Mouse (Mus musculus): Measurements from ENCODE around the gene Slc6a21. TPM values are rescaled to one million over a fixed set of nuclear protein-coding genes. Genes with fewer than 3 reads are reported as not detected.
"Not testable (repeated sequence)": the region's sequence is repeated elsewhere in the genome, so short reads cannot be mapped to it uniquely, and the experiment has no call there.

Gene Slc6a21
- total RNA-seq, 2 experiments from 2014 or later: not detected

DNA sequence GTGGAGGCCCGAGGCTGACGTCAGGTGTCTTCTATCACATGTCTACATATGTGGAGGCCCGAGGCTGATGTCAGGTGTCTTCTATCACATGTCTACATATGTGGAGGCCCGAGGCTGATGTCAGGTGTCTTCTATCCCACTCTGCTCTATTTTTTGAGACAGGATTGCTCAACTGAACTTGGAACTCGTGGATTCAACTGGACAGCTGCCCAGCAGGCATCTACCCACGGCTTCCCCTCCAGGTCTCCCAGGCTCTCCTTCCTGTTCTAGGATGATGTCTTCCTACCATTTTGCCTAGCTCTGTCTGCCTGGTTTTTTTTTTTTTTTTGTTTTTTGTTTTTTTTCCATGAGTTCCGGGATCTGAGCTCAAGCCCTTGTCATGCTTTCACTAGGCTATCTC, 21.5 kb upstream of the Slc6a21 start:
- not testable (repeated sequence) for DNase-seq (ENCODE audit: low spot score in 2 of 2)

DNA sequence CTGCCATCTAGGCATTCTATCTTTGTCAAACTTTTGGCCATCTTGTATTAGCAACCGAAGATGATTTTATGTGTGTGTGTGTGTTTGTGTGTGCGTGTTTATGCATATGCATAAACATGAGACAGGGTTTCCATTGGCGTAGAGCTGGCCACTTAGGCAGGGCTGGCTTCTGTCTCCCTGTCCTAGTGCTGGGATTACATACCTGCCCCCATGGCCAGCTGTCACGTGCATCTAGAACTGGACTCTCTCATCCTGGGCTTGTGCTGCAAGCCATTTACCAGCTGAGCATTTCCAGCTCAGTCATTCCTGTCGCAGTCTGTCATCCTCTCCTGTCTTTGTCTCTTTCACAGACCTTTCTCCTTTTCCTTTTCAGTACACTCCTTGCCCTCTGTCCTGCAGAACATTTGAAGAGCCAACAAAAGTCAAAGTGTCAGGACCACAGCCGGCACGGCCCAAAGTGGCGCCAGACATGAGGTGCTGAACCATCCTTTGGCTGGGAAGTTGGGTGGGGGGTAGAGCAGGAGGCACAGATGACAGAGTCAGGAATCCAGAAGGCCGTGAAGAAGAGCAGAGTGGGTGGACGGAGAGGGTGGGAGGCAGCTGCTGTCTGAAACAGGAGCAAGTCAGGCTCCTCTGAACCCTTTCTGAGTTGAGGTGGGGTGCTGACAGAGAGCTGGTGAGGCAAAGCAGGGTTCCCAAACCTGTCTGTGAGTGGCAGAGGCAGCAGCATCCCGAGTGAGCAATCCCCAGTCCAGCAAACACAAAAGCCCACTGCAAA, 20.1 kb upstream of the Slc6a21 start:
- peak; percentile 55 to 68 for DNase-seq (ENCODE audit: low spot score in 2 of 2)

DNA sequence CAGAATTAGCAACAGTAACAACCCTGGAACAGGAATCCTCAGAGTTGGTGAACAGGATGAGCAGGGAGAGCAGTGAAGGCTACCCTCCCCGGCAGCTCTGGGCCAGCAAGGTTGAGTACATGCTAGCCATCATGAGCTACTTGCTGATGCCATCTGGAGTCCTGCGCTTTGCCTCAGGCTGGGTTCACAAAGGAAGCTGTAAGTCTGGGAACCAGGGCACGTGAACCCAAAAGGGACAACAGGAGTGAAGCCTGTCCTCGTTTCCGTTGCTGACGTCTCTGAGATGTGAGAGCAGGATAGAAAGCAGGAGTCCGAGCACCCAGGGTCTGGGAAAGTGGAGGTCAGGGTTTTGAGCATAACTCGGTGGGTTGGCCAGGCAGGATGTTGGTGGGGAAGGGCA, 18.0 kb upstream of the Slc6a21 start:
- DNase-seq (ENCODE audit: low spot score in 2 of 2): no peak

DNA sequence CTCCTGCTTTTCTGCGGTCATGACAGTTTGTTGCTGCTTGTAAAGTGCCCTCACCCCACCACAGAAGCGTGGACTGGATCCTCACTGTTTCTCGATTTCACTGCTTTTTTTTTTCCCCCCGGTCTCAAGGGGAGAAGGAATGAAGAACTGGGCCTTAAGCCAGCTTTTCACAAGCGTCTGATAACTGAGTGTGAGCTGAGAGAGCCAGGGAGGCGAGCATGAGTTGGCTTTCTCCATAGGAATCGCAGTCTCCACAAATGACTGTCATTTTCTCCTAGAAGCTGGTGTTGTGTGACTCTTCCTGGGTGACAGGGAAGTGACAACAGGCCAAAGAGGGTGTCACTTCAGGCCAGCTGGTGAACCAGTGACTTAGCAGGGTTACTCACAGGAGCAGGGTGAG, 15.0 kb upstream of the Slc6a21 start:
- no peak for DNase-seq (ENCODE audit: low spot score in 2 of 2)

DNA sequence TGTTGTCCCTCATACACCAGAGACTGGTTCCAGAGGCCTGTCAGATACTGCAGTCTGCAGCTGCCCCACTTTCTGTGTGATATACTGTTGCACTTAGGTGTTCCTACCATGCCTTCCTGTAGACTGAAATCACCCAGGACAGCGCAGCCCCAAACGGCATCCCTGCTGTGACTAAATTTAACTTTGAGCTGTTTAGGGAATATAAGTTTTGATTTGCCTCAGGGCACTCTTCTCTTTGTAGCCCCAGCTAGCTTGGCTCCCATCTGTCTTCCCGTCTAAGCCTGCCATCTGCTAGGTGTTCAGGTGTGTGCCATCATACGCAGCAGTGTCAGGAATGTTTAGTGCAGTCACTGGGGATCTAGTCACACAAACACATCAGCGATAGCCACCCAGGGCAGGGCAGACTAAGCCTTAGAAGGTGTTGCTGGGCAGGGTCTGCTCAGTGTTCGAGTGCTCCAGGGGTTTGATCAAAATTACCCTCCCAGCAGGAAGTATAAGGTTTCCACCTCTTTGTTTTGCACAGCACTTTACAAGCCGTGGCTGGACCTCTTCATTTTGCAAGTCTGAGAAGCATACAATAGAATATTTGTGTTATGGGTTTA, 14.2 kb upstream of the Slc6a21 start:
- DNase-seq (ENCODE audit: low spot score in 2 of 2): no peak

DNA sequence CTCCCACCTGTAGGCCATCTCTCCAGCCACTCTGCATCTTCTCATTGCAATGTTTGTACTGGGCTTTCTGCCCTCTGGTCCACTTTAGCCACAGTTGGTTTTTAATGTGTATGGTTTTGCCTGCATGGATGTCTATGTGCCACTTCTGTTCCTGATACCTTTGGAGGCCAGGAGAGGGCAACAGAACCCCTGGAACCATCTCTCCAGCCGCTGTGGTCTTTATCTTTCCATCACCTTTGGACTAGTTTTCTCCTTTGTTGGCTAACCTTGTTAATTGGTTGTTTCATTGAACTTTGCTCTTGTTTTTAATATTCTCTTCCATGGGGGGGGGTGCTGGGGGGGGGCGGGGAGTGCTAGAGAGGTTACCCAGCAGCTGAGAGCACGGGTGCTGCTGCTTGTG, 13.0 kb upstream of the Slc6a21 start:
- DNase-seq (ENCODE audit: low spot score in 2 of 2): no peak

DNA sequence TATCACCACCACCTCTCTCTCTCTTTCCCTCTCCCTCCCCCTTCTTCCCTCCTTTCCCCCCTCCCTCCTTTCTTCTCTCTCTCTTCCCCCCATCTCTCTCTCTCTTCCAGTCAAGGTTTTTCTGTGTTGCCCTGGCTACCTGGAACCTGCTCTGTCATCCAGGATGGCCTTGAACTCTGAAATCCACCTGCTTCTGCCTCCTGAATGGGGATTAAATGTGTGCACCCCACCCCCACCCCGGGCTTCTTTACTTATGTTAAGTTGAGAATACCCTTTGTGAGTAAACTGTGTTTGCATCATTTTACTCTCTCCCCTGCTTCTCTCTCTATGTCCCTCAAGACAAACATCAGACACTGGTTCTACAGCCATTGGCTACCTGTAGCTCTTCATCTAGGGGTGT, 11.8 kb upstream of the Slc6a21 start:
- no peak for DNase-seq (ENCODE audit: low spot score in 2 of 2)

DNA sequence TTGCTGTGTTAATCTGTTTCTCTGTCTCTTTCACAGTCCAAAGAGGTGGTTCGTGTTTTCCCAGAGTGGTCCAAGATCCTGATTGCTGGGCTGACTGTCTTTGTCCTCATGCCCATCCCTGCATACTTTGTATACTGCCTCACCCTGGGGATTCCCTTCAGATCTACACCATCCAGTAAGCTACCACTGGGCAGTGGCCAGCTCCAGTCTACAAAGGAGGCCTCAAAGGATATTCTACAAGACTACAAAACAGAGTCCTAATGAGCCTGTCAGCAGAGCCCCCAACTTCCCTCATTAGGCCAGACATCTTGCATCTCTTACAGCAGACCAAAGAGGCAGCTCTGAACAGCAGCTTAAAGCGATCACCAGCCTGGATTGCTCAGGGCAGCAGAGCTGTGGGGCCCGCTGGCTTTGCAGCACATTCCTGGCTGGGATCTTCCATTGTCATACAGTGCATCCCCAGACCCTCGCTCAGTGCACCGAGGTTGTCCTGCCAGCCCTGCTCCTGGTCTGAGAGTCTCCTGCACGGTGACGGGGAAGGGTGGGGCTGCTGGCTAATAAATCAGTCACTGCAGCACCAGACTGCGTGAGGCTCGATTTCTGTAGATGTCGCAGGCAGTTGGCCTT, 4.4 kb upstream of the Slc6a21 start:
- no peak for DNase-seq (ENCODE audit: low spot score in 2 of 2)

DNA sequence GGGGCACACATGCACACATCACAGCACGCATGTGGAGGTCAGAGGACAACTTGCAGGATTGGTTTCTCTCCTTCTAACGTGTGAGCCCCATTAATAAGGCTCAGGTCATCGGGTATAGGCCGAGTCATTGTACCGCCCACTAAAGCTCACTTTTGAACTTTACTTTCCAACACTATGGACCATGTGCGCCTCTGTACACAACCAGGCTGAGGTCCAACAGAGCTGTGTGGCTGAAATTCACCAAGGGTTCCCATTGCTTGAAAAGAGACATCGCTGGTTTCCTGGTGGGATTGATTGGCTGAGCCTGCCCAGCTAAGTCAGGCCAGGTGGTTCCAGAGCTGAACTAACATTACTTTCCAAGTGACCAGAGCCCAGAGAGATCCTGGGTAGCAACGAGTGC, 3.6 kb upstream of the Slc6a21 start:
- DNase-seq (ENCODE audit: low spot score in 2 of 2): no peak

DNA sequence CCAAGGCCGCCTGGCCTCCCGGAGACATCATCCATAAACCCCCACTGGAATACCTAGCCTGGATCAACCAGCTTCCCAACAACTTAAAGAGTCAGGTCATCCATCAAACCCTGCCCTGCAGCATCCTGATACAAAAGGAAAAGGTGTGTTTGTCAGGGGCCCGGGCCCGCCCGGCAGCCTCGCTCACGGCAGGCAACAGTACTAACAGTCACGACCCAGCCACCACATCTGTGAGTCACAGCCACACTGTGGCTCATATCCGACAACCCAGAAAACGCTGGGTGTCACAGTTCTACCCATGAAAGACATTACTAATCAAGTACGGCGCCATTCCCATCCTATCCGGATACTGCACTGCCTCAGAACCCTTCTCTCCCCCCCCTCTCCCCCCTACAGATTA, 9.2 kb downstream of the Slc6a21 start:
- DNase-seq (ENCODE audit: low spot score in 2 of 2): no peak

DNA sequence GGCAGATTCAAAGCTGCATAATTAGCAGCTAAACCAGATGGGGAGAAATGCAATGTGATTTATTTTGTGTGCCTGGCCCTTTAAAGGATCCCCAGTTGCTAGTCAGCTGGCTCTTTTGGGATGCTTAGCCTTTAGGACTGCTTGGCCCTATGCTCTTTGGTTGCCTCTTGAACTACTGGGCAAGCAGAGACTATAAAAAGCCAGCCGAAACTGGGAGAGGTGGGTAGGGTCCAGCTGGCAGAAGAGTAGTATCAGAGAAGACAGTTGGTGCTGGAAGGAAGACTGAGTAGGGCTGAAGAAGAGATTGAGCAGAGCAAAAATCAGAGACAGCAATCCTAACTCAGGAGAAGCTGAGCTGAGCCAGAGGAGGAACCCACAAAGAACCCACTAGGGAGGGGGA, 19.3 kb downstream of the Slc6a21 start:
- DNase-seq (ENCODE audit: low spot score in 2 of 2): no peak

DNA sequence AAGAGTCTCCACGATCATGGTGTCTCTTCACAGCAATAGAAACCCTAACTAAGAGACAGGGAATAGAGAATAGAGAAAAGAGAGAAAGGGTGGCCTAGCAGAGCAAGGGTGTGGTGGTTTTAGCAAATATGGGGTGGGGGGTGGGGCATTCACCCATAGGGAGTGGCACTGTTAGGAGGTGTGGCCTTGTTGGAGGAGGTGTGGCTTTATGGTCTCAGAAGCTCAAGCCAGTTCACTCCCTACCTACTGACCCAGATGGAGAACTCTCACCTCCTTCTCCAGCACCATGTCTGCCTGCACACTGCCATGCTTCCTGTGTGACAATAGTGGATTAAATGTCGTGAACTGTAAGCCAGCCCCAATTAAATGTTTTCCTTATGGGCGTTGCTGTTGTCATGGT, 20.2 kb downstream of the Slc6a21 start:
- DNase-seq (ENCODE audit: low spot score in 2 of 2): no peak

DNA sequence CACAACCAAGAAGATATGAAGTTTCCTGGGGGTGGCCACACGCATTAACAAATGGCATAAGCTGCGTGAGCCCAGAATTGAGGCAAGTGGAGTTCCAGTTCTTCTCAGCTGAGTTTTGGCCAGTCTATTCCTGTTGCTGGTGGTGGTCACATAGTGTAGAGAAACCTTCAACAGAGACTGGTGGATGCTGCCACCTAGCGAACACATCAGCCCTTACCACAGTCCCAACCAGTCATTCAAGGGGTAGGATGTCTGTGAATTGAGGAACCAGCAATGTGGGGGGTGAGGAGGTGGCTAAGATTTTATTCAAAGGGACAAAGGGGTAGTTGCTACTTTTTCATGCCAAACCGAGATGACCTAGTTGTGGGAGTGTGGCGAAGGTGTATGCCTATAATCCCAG, 22.4 kb downstream of the Slc6a21 start:
- peak; percentile 56 to 81 for DNase-seq (ENCODE audit: low spot score in 2 of 2)

DNA sequence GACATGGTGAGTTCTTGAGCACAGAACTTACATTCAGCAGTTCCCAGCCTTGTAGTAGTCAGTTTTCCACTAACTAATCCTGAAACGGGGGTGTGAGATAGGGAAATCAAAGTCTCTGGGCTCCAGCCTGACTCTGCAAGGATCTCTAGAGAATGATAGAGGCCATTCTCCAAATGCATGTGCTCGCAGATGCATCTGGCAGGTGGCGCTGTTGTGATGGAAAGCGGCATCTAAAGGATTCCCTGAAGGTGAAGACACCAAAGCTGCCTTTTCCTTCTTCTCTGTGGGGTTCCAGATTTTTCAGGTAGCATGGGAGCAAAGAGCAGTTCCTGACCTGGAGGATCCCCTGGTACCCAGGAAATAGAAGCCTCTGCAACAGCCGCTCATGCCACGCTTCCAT, 23.0 kb downstream of the Slc6a21 start:
- DNase-seq (ENCODE audit: low spot score in 2 of 2): peak in 1 of 2 experiments; percentile 84

DNA sequence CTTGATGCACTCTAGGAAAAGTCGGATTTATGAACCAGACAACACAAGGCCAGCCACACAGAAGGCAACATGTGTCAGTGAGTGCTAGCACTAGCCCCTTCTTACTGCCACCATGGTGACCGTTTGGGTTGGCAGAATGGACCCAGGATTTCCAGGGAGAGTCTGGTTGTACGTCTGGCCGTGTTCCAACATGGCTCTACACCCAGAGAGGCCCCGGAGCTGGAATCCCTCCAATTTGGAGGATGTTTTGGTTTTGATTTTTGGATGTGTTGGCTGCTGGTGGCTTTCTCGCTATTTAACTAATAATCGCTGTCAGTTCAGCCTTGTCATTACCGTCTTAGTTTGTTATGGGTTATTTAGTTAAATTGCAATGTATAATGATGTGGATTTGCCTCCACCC, 25.3 kb downstream of the Slc6a21 start:
- no peak for DNase-seq (ENCODE audit: low spot score in 2 of 2)

DNA sequence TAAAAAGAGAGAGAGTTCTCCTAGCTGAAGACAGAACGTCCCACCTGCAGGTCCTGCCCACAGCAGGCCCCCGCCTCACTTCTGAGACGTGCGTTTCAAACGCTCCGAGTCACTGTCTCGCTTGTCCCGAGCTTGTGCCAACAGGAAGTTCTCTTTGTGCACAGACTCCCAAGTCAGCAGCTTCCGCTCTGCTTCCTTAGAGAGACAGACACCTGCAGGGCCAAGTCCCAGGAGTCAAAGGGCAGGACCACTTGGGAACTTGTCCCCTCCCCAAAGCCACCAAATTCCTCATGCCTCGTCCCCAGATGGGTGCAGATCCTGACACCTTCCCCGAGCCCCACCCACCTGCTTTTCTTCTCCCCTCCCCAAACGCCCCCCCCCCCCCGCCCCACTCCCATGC, 27.6 kb downstream of the Slc6a21 start:
- no peak for DNase-seq (ENCODE audit: low spot score in 2 of 2)

DNA sequence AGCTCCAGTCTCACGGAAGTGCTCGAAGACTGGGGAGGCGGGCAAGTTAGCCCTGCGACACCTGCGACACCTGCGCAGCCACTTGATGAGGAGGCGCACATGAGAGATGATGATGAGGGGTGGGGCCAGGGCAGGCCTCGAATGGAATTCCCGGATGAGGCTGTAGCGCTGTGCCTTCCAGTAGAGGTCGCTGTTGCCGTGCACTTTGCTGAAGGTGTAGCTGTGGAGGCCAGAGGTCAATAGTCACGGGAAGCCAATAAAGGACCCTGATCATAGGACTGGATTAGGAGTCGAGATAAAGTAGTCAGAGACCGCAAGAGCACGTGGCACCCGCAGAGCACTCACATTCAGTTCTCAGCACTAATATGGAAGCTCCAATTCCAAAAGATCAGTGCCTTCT, 28.0 kb downstream of the Slc6a21 start:
- peak; percentile 58 to 86 for DNase-seq (ENCODE audit: low spot score in 2 of 2)

DNA sequence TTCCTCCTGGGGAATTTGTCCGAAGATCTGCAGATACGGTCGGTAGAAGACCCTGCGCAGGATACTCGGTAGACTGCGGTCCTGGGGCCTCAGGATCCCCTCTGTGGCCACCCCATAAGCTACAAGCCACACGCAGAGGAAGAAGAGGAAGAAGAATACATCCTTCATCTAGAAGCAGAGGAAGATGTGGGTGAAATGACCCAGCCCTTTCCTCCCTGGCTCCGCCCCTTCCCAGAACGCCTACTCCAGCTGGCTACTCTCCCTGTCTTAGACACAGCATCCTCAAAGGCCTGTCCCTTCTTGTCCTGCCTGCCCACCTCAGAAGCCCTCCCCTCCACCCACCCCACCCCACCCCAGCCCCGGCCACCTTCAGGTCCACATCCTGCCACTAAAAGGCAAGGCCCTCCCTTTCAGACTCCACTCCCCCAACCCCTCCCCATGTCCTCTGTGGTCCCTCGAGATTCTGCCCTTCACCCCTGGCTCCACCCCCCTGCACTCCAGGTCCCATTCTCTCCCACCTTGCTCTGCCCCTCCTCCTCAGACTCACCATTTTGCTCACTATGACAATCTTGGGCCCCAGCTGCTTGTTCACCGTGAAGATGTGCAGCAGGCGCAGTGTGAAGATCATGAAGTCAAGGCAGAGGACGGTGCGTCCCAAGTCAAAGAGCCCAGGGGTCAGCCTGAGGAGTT, 31.4 kb downstream of the Slc6a21 start:
- no peak for DNase-seq (ENCODE audit: low spot score in 2 of 2)

DNA sequence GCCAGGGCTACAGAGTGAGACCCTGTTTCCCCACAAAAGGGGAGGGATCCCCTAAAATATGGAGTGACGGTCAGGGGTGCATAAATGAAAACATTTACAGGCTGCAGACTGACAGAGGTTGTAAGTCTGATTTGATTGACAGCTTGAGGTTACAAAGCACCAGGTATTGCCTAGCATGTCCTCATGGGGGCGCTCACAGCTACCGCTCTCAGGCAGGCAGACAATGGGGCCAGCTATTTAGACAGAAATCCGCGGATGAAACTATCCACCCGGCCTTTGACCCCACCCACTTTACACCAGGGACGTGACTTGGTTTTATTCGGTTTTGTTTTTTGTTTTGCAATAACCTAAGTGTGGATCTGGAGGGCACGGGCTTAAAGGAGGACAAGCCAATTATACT, 32.1 kb downstream of the Slc6a21 start:
- peak in 1 of 2 experiments; percentile 71 for DNase-seq (ENCODE audit: low spot score in 2 of 2)

DNA sequence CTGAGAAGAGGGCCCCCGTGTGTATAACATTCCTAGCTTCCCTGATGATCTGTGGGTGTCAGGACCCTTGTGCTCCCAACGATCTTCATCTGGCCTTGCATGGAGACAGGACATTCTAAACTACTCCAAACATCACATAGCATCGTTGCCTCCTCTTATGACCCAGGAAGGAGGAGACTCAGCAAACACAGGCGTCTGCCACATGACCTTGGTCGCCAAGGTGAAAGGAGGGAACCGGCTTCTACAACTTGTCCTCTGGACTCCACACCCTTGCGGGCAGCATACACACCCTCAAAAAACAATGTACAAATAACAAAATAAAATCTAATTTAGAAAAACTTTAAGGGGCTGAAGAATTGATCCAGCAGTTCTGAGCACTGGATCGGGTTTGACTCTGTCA, 34.7 kb downstream of the Slc6a21 start:
- DNase-seq (ENCODE audit: low spot score in 2 of 2): no peak

DNA sequence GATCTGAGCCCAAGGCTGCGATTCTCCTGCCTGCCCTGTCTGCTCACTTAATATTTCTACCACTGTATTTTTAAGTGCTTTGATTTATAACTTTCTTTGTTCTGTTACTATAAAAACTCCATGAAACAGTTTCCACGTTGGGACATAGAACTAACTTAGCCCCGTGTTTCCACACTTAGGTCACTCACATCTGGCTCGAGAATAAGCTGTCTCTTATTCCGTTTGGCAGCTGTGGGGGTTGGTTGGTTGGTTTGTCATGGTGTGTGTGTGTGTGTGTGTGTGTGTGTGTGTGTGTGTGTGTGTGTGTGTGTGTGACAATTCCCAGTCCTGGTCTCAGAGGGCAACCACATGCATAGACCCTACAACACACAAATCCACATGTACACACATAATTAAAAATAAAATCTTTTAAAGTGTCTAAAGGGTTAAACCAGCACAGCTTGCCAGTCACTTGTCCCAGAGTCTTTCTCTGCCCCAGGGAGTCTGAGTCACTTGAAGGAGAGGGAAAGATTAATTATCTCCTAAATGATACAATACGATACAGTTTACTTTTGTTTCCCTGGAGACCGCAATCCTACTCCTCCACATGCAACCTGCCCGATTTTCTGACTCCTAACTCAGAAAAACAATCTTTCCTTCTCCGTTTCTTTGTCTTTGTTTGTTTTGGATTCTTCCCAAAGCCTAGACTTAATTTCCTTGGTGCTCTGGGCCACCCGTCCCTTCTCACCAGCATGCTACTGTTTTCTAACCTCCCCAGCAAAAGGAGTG, 35.6 kb downstream of the Slc6a21 start:
- DNase-seq (ENCODE audit: low spot score in 2 of 2): no peak
